Mouse (Mus musculus) monocyte, adult 5-6 weeks (primary cell): ENCODE measurements around the gene Ahrr. TPM values are rescaled to one million over a fixed set of nuclear protein-coding genes. Genes with fewer than 3 reads are reported as not detected.

Experiments used
- ATAC-seq: fragments of 153-309, 156-312 bp; replicated peaks from 2 replicates; pipeline ENCODE4 v1.8.0; 2017; ENCODE audit warnings: mild to moderate bottlenecking; ENCODE audit not compliant: low TSS enrichment, insufficient number of reproducible peaks, severe bottlenecking, poor library complexity, low FRiP score
- total RNA-seq: library from RNA; stranded (forward); fragments of 200-1000, 200-491, 200-594 nt; gene quantifications from 3 replicates; pipeline ENCODE4 v1.2.3, GENCODE M21; 2017

Ahrr gene
- total RNA-seq: 0.48 to 0.85 TPM (median 0.49 TPM) in 3 replicates

GRCm38 (mm10) chr13:74292167-74292566, at the start of gene Ahrr:
Gene Ahrr (minus strand): TSS chr13:74292331.
- no peak for ATAC-seq

- peak; percentile 70 for ATAC-seq
Observed at GRCm38 (mm10) chr13:74341036-74341435, 48.9 kb upstream of the Ahrr start.

GRCm38 (mm10) chr13:74329321-74329720, 37.2 kb upstream of the Ahrr start:
- no peak for ATAC-seq

GRCm38 (mm10) chr13:74317170-74317849, 25.2 kb upstream of the Ahrr start, which contains the start of gene Pdcd6:
Gene Pdcd6 (minus strand): TSS chr13:74317580.
- ATAC-seq: peak; percentile 95

GRCm38 (mm10) chr13:74316789-74317169, 24.6 kb upstream of the Ahrr start:
- ATAC-seq: peak; percentile 15; the same call in 1 of the 2 replicates

- no peak for ATAC-seq
Observed at GRCm38 (mm10) chr13:74316386-74316785, 24.3 kb upstream of the Ahrr start.

GRCm38 (mm10) chr13:74314616-74315015, 22.5 kb upstream of the Ahrr start:
- no peak for ATAC-seq

- ATAC-seq: no peak
Observed at GRCm38 (mm10) chr13:74305780-74306179, 13.6 kb upstream of the Ahrr start.

- no peak for ATAC-seq
Observed at GRCm38 (mm10) chr13:74305380-74305779, 13.2 kb upstream of the Ahrr start.

GRCm38 (mm10) chr13:74302050-74303037, 10.2 kb upstream of the Ahrr start:
- no peak for ATAC-seq

GRCm38 (mm10) chr13:74301607-74301984, 9.5 kb upstream of the Ahrr start:
- ATAC-seq: 0 out of 2 replicates have a peak, but pooled peaks have one; percentile 9

GRCm38 (mm10) chr13:74300925-74301606, 8.9 kb upstream of the Ahrr start:
- 0 out of 2 replicates have a peak, but pooled peaks have one; percentile 61 for ATAC-seq

- no peak for ATAC-seq
Observed at GRCm38 (mm10) chr13:74296376-74296775, 4.2 kb upstream of the Ahrr start.

GRCm38 (mm10) chr13:74289646-74290045, 2.5 kb downstream of the Ahrr start:
- ATAC-seq: no peak

- ATAC-seq: no peak
Observed at GRCm38 (mm10) chr13:74282299-74282698, 9.8 kb downstream of the Ahrr start.

GRCm38 (mm10) chr13:74275726-74276125, 16.4 kb downstream of the Ahrr start:
- no peak for ATAC-seq

GRCm38 (mm10) chr13:74260231-74260992, 31.7 kb downstream of the Ahrr start:
- peak; percentile 36 for ATAC-seq

- ATAC-seq: peak; percentile 72
Observed at GRCm38 (mm10) chr13:74259460-74260230, 32.5 kb downstream of the Ahrr start.
